Mouse (Mus musculus) 416B (cell line): ENCODE measurements around the gene Slc1a2.
A peak's percentile ranks its signal among the peaks of the same experiment; 100 is the strongest.

Source experiments
- DNase-seq: peaks from one replicate; pipeline ENCODE4 v3.0.0; 2011; ENCODE audit warnings: low read depth

Slc1a2 gene

GRCm38 (mm10) chr2:102714320-102714719 is 55.9 kb downstream of the Slc1a2 start:
- DNase-seq = no peak

- no peak for DNase-seq
Observed at GRCm38 (mm10) chr2:102715754-102716153, 57.3 kb downstream of the Slc1a2 start.

- no peak for DNase-seq
Observed at GRCm38 (mm10) chr2:102721859-102722258, 63.4 kb downstream of the Slc1a2 start.

DNA sequence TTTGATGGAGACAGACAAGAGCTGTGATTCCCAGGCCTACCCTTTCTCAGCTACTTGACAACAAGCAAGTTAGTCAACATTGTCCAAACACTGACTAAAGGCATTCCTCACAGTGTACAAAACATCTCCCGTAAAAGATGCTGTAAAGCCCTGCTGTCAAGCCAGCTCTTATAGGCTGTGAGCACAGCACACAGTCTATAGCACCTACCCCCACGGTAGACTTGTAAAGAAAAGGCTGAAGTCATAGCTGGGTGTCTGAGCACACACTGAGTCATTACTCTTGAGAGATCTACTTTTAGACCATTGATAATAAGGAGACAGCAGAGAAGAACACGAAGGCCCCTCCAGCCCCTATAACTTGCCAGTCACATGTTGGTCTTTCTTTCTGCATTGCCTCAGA is 66.6 kb downstream of the Slc1a2 start:
- DNase-seq = no peak

DNA sequence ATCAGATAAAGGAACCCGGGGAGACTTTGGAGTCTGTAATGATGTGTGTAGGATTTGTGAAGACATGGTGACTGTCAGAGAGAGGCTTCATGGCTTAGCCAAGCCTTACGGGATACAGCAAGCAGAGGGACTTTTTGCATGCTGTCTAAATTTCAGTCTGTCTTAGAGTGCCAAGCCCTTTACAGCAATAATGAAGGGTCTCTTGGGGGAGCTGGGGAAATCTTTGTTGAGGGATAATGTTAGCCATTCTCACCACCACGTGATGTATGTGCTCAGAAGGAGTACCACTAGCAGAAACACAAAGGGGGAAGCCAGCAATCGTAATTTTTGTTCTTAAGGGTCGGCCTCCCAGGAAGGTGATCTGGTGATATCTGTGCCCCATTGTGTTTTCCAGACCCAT is 71.9 kb downstream of the Slc1a2 start:
- DNase-seq = no peak

GRCm38 (mm10) chr2:102730788-102731187 is 72.3 kb downstream of the Slc1a2 start:
- DNase-seq = no peak

DNA sequence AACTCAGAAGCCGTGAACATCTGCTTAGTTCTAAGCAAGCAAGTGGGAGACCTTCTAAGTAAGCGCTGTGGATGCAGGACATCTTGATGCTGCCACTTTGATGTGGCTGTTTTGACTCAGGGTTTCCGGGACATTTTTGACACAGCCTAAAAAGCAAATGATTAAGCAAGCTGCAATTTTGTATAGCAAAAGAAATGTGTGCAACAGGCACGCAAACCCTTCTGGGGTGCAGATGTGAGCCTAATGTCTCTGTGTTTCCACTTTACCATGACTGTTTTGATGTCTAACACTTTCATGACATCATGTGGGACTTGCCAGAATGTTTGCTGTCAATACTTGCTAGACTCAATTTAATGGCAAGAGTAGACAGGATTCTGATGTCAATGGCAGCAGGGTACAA is 74.7 kb downstream of the Slc1a2 start:
- DNase-seq = no peak

- DNase-seq = no peak
Observed at GRCm38 (mm10) chr2:102734055-102734454, 75.6 kb downstream of the Slc1a2 start.

- no peak for DNase-seq
Observed at GRCm38 (mm10) chr2:102735031-102735430, 76.6 kb downstream of the Slc1a2 start.

DNA sequence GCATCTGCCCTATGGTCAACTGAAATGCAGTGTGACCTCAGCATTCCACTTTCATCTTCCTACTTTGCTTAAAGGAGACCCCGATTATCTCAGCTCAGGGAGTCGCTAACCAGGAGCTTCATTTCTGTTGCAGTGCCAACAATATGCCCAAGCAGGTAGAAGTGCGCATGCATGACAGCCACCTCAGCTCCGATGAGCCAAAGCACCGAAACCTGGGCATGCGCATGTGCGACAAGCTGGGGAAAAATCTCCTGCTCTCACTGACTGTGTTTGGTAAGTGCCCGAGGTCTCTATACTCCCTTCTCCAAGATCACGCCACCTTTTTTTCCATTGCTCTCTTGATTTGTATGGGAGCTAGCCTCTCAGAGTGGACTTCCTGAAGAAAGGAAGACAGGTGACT is 77.4 kb downstream of the Slc1a2 start:
- DNase-seq = no peak

- no peak for DNase-seq
Observed at GRCm38 (mm10) chr2:102736490-102736889, 78.0 kb downstream of the Slc1a2 start.

- no peak for DNase-seq
Observed at GRCm38 (mm10) chr2:102738852-102739251, 80.4 kb downstream of the Slc1a2 start.

GRCm38 (mm10) chr2:102742685-102743084 is 84.2 kb downstream of the Slc1a2 start:
- no peak for DNase-seq

GRCm38 (mm10) chr2:102743918-102744696 is 85.6 kb downstream of the Slc1a2 start:
- peak; percentile 65 for DNase-seq

GRCm38 (mm10) chr2:102745259-102745906 is 86.9 kb downstream of the Slc1a2 start:
- peak; percentile 24 for DNase-seq

DNA sequence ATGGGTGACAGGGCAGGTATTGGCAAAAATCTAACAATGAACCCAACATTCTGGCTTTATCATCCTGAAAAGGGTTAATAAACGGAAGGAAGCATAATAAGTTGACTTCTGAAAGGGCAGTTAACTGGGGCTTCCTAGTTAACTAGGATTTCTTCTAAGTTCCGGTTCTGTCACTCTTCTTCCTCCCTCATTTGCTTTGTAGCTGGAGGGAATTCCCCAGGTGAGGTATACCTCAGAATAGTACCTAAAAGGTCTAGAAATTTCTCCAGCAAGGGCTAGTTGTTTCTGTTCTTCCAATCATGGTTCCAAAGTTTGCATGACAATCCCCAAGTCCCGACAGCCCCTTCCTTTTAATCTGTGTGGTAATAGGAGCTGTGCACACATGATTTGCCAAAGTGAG is 89.3 kb downstream of the Slc1a2 start:
- DNase-seq = no peak

- DNase-seq = no peak
Observed at GRCm38 (mm10) chr2:102749926-102750325, 91.5 kb downstream of the Slc1a2 start.

DNA sequence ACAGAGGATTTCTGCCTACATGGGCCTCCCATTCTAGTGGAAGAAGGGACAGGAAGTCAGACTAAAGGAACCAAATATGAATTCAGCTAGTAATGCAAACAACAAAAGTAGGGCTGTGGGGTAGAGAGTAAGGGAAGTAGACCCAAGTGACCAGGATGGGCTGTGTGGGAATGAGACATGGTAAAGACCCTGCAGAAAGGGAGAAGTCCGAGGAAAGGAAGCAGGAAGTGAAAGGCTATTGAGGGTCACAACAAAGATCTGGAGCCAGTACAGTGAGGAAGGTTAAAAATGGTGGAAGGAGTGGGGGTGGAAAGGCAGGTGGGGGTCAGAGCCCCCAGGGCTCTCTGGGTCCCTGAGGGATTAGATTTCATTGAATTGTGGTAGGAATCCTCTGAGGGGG is 93.4 kb downstream of the Slc1a2 start:
- no peak for DNase-seq

DNA sequence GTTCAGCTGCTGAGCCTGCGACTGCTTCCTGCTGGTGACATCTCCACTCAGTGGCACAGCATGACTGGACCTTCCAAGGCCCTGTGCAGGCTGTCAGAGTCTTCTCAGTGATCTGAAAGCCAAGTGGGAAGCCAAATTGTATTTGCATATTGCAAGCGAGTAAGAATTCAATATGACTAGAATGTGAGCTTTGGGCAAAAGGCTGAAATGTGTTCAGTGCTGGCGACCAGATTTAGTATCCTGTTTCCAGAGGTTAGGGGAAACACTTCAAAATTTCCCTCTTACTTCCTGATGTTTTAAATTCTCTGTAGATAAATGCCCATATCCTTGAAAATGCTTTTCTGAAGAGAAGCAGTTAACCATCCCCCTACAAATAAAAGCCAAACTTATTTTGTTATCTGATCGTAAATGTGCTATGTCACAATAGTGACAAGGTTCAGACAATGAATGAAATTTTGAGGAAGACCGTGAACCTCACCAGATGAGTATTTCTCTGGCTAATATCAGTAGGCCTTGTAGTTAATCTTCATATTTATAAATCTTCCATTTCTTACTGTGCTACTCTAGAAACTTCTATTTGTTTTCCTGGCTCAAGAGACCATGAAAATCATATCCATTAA is 98.9 kb downstream of the Slc1a2 start:
- DNase-seq = no peak

DNA sequence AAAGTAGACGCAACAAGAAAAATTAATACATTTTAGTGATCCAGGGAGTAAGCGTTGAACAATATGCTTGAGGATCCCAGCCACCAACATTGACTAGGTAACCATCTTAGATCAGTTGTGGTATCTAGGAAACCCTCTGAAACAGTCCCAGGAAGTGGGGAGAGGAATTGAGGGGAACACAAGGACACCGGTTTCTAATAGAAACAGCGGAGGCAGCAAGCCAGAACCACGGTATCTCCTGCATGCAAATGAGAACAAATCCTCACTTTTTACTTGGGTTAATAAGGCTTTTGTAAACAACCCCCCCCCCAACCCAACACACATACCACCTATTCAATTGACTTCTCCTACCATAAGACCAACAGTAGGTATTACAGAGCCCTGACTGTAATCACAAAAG is 101.0 kb downstream of the Slc1a2 start:
- DNase-seq = no peak

GRCm38 (mm10) chr2:102760284-102761072 is 102.0 kb downstream of the Slc1a2 start:
- peak; percentile 39 for DNase-seq

DNA sequence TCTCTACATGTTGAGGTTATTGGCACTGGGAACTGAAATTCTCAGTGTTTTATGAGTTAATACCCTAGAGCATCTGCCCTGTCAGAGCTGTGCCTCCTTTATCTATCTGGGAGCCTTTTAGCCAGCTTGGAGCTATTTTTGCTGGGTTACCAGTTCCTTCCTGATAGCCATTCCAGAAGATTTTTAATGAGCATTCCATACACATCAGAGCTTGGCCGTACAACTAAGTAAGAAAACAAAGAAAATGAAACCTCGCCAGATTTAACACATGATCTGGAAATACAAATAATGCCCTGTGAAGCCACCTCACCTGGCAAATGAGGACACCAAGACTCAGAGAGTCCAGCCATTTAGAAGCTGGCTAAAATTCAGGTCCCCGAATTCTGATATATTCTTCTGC is 104.7 kb downstream of the Slc1a2 start:
- DNase-seq = no peak
